Mouse (Mus musculus) erythroid progenitor cell, adult 5-6 weeks (primary cell): Measurements from ENCODE around the gene Suds3. TPM values are rescaled to one million over a fixed set of nuclear protein-coding genes. Genes with fewer than 3 reads are reported as not detected.

ENCODE experiments used
- ATAC-seq: replicated peaks from 2 replicates; pipeline ENCODE4 v1.8.0; 2016; ENCODE audit warnings: moderate number of reproducible peaks, mild to moderate bottlenecking, moderate TSS enrichment, inconsistent platforms; ENCODE audit not compliant: poor library complexity, low FRiP score, severe bottlenecking
- total RNA-seq, 2 experiments: library from RNA; stranded (forward) in 1 of 2; stranded (reverse) in 1 of 2; fragments of 150-400 nt in 1 of 2; fragments of 186-747, 209-891 nt in 1 of 2; gene quantifications; 2 replicates each; pipeline versions ENCODE4 v1.2.3 to v1.2.4; 2015 to 2017; ENCODE audit warnings: low replicate concordance in 2 of 2

Suds3 gene
- total RNA-seq, 2 experiments from 2014 or later, result 23.5 to 70.5 TPM

DNA sequence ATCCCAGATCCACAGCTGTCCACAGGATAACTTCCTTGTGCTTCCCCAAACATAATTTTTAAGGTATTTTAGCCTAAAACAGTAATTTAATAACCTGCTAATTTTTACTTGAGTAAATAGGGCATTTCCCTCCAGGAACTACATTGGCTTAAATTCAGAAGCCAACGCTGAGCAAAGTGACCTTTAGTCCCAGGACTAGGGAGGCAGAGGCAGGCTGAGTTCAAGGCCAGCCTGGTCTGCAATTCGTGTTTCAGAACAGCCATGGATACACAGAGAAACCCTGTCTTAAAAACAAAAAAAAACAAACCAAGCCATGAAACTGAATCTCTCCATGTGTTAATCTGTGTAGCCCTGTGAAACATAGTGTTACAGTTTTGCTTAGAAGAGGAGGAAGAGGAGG, 747 bp upstream of the Suds3 start:
- no peak for ATAC-seq

DNA sequence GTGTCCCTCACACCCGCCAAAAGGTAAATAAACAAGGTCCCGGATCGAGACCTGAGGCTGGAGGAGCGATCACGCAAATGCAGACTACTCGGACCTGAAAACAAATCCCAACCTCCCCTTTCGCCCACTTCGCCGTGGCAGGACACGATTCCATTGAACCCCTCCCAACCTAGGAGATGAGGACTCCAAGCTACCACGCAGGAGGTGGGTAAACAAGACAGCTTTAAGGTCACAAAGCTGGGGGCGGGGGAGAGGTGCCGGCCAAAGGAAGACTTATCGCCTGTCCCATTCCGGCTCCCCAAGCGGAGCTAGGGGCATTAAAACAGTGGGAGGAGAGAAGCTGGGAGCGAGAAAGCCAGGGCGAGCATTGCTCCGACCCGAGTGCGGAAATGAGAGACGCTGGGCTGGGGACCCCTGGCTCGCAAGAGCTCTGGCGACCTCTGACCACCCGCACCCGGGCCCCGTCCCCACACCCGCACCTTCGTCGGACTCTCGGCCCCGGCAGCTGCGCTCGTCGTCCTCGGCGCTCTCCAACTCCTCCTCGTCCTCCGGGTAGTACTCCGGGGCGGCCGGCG, 633 bp downstream of the Suds3 start:
- ATAC-seq, result no peak

DNA sequence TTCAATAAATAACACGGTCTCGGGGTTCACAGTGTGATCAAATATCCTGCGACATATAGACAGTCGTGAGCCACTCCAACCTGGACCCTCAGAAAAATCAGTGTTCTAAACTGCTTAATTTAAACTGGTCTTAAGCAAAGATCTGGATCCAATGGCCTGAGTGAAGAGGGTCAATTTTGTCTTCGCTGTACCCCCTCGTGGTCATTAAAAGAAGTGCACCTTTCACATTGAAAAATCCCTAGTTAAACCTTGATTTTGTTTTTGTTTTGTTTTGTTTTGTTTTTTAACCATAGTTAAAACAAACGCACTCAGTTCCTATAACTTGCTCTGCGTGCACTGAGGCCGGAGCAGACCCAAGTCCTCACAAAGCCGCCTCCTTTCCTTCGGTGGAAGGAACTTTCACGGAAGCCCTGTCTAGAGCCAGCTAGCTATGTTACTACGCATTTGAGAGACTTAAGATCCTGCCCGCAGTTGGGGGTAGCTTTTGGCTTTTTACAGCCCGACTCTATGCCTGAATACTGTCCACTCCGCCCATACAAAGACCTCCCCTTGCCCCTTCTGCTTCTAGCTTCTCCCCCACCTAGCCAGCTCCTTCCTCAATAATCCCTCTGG, 1.2 kb downstream of the Suds3 start:
- peak; percentile 52; the same call in 1 of the 2 replicates for ATAC-seq

DNA sequence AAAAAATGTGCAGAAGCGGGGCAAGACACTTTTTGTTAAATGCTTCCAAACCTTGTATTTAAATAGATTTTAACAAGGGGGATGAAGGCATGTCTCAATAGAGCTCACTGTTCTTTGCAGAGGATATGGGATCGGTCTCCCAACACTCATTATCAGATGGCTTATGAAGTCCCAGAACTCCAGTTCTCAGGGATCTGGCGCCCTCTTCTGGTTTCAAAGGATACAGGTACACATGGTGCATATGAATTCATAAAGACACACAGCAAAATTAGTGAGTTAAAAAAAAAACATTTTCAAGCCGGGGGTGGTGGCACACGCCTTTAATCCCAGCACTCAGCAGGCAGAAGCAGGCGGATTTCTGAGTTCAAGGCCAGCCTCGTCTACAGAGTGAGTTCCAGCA, 2.6 kb downstream of the Suds3 start:
- ATAC-seq, result no peak

DNA sequence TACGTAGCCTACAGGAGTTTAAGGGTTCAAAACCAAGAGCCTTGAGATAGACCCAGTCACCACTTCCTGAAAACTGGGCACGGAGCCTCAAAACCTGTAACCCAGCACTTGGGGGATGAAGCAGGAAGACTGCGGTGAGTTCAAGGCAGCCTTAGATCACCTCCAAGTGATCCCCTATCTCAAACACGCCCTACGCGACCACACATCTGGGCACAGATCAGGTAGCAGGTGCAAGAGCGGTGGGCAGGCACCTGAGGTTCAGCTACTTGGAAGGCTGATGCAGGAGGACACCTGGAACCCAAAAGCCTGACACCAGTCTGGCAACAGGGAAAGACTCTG, 4.2 kb downstream of the Suds3 start:
- ATAC-seq, result no peak

DNA sequence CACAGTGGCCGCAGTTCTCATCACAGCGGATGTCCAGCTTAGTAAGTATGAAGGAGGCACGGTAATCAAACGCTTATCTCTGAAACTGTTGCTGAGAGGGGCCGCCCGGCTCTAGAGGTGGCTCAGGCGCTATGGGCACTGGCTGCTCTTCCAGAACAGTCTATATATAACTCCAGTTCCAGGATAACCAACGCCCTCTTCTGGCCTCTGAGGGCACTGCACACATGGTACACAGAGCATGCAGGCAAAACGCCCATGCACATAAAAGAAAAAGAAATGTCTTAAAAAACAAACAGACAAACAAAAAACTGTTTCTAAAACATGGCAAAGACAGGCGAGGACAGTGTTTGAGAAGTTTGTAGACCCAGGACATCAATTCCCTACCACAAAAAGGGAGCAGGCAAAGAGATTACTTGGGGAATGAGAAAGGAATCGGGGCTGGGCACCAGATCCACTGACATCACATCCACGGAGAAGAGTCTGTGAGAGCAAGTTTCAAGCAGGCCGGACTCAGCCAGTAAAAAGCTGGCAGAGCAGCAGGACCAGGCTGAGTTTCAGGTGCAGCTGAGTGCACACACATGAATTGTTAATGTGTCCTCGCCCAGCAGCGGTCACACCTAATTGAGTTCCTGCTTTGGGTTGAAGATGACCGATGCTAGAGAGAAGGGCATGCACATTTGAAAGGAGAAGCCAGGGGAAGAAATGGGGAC, 4.7 kb downstream of the Suds3 start:
- no peak for ATAC-seq

DNA sequence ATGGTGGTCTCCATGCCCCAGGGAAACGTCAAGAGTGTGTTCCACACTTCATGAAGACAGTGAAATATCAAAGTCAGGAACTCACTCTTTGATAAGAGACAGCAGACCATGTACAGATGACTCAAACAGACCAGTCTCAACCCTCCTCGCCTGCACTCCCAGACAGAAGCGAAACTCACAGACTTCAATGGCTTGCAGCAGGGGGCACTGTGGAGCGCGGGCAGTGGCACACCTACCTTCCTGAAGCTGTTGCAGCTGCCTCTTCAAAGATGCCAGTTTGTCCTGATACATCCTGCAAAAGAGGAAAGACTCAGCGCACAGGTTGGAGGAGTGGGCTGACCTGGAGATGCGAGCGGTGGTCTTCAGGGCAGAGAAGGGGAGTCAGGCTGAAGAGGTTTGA, 6.4 kb downstream of the Suds3 start:
- no peak for ATAC-seq

DNA sequence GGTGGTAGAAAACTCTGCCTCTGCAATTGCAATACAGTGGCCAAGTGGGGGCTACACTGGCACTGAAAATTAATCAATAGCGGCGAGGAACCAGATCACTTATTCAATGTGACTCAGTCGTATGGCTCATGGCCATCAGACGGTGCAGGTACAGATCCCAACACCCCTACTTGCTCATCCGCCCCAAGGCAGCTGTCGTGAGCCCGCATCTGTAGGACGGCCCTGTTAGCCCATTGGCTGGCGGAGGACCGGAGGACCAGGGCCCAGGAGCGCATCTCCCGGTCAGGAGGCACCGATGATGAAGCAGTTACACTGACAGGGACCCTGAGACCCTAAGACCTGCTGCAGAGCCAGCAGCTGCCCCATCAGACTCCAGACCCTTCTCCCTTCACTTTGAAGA, 7.2 kb downstream of the Suds3 start:
- ATAC-seq, result no peak

DNA sequence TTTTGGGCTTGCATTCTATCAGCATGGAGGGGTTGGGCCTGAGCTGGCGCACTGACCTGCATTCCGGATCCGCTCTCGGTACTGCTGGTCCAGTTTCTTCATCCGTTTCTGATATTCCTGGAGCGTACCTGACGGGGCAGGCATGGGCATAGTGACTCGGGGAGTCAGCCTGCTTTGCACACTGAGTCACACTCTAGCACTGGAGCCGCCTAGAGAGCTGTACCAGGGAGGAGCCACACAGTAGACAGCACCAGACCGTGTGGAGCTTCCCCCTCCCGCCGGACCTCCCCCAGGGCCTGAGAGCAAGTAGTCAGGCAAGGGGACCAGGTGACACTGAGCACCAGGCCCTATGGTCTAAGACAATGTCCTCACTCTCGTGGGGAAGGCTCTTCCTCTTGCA, 7.6 kb downstream of the Suds3 start:
- no peak for ATAC-seq

DNA sequence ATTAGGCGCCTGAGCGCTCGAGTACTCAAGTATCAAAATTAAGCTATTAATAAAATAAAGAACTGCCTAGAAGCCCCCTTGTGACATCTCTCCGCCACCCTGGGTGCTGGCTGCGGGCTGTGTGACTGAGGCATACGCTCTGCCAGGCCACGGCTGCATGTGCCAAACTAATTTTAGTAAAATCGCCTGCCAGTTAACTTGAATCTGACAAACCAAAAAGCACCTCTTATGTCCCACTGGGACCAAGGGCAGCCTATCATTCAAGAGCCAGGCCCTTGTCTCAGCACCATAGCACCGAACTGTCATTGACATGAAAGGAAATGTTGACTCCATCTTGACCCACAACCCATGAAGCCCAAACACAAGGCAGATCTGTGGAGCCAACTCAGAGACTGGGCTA, 10.2 kb downstream of the Suds3 start:
- ATAC-seq, result no peak

DNA sequence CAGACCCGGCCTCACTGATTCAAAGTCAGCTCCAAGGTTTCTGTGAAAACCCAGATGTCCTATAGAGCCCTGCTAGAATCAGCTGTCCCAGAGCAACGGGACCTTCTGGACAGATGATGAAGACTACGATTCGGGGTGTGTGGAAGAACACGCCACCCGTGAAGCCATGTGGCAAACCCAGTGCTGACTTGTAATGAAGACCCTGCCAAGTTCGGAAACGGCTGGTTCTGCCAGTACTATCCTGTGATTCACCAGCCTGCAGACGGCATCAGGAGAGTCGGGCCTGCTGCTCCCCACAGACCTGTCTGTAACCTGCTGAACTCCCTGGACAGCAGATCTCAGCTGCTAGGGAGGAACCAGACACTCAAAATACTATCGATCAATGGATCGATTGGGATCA, 11.6 kb downstream of the Suds3 start:
- no peak for ATAC-seq

DNA sequence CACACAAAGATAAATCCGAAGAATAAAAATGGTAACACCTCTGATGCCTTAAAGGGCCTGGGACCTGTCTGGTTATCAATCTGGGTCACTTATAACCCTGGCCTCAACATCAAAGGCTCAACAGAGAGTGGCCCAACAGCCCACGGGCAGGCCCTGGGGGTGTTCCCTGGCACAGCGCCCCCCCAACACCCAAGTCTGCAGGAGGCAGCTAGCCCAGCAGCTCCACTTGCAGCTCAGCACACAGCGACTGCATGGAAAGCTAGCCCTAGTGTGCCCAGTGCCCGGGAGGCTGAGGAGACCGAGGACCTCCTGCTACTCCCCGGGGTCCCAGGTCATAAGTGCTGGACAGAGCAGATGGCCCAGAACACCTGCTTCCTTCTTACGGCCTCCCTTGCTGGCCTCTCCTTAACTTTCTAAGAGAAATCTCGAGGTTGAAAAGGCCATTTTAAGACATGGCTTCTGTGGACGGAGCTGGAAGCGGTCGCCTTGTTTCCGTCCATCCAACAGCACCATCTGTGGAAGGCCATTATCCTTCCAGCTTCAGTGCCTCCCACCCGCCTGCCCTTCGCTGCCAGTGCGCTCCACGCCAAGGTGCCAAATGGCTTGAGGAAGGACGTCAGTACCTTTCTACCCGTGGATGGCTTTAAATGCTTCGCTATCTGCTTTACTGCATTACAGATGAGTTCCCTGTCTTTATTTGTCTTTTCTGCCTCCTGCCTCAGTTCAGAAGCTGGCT, 12.6 kb downstream of the Suds3 start:
- ATAC-seq, result no peak

DNA sequence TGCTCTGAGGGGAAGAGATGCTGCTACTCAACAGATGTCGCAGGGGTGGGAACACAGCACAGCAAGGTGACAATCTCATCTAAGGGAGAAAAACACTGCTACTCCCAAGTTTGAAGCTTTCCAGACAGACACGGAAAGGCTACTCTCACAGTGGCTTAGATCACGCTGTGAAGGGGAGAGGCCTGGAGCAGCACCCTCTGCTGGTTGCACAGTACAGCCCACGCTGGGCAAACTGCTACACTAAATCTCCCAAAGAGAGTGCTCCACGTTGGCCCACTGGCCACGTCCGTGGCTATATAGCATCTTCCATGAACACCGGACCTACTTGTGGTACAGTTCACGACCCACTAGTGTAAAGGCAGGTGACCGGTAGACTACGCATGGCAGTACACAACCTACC, 16.2 kb downstream of the Suds3 start:
- ATAC-seq, result no peak

DNA sequence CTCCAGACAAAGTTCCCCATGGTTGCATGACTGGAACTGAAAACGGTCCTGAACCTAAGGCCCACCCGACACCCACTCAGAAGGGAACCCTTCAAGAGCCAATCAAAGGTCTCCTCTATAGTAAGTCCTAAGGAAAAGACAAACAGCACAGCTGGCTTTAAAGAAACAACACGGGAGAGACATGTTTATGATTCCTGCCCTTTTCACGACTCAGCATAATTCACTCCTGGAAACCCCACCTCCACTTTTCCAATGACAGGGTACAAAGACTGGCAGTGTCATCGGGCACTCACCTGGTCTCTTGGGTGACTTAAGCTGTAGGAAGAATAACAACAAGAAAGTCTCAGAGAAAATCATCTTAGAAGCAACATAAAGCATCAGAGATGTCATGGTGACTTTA, 16.9 kb downstream of the Suds3 start:
- no peak for ATAC-seq

DNA sequence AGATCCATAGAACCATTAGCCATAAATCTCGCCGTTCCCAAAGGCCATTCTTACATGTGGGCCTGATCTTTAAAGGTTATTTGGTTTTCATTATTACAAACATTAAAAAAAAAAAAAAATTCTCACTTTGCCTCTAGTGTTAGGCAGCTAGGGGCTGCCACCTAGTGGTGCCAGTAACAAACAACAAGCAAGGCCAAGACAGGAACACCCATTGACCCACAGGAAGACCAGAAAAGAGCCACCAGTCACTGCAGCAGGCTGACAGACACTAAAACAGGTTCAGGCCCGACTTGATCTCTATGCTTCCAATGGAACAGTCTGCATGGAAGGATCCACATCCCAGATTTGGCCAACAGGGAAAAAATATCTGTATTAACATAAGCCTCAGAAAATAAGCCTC, 19.2 kb downstream of the Suds3 start:
- ATAC-seq, result no peak; the same call in 1 of the 2 replicates

DNA sequence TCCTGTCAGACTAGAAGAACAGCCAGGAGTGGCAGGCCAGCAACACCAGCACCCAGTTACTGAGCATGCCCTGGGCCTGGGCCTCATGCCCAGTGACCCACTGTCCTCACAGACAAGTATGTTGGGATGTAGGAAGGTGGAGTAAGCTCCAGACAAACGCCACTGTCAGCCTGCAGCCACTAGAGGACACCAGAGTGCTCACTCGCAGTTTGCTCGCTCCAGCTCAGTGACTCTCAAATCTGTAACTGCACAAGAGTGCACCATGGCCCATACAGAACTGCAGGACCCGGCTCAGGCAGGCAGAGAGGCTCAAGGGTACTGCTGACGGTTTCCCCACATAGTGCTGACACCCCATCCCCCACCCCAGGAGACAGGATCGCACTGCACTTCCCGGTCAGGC, 21.5 kb downstream of the Suds3 start:
- no peak for ATAC-seq

DNA sequence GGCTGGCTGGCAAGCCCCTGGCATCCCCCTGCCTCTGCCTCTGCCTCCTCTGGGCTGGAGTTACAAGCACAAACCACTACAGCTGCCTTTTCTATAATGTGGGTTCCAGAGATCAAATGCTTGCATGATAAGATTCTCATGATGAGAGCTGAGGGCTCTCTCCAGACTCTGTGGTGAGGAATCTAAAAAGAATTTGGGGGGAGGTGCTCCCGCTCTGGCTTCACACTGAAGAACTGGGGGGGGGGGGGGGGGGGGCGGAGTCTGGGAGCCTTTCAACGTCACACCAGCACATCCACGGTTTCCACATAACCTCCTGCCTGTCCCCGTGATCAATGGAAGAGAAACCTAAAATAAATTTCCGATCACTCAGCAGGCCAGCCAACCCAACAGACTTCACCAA, 26.1 kb downstream of the Suds3 start:
- no peak for ATAC-seq

DNA sequence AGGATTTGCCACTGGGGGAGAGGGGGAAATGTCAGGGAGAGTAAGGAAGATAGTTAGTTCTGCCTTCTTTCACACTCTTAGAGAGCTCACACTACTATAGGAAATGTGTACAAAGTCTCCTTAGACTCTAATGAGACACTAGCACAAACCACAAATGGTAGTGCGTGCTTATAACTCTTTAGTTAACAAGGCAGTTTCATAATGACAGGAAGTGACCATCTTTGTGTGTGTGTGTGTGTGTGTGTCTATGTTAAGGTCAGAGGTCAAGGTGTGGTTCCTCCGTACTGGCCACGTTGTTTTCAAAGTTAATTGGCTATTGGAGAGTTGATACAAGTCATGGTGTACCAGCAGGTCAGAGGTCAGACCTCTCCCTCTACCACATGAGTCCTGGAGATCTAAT, 26.8 kb downstream of the Suds3 start:
- ATAC-seq, result no peak

DNA sequence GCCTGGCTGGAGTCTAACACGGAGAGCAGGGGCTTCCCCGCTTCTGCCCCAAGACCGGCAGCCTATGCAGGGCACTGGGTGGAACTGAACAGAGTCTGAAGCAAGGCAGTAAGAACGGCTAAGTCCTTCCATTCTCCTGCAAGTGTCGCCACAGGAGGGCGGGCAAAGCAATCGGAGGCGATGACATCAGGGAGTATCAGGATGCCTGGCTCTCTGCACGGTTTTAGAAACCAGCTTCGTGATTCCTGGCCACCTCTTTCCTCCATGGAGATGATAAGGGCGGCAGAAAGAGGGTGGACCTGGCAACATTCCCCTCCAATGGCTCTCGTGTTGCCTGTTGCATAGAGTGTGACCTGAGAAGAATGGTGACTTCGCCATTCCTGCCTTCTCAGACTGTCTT, 28.2 kb downstream of the Suds3 start:
- no peak for ATAC-seq

DNA sequence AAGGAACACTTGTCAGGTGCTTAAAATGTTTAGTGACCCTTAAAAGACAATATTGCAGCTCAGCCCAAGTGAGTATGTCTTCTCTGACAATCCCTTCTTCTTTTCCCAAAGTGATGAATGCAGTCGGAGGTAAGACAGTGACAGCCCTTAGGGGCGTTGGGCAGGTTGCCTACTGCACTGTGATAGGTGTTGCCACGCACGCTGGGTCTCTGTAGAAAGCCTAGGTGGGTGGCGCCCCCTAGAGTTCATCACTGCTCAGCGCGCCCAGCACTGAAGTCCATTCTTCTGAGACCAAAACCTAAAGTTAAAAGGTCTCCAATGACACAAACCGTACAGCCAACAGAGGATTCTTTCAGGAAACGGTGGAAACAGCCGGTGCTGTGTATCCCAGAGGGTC, 46.4 kb downstream of the Suds3 start:
- no peak for ATAC-seq
